Mouse (Mus musculus): ENCODE data around the gene Dnm3. TPM values are rescaled to one million over a fixed set of nuclear protein-coding genes. Genes with fewer than 3 reads are reported as not detected.

Gene Dnm3
- polyA plus RNA-seq, 1 experiment from 2014 or later, result 1.1 TPM

DNA sequence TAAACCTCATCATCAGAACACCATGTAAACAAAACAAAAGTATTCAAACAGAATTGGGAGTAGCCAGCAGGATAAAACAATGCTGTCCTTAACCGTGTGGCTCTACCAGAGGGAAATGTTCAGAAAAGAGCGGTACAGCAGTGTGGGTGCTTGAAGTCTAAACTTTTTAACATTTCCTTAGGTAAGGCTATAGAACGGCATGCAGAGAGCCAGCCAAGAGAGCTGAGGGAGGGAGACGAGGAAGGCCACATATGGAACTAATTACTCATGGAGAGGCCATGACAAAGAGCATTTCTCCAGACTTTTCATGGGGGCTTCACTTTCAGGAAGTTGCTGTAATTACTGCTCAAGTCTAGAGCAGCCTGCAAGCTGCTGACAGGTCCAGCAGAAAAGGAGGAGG, 261.2 kb downstream of the Dnm3 start:
- WGBS (ENCODE audit: insufficient replicate concordance), result 45% methylated on average over 4 of the region's 4 CpGs
- Histone ChIP-seq H3K4me2 (no peak overlapping the region), H3K36me3 (no peaks in the 10 kb centered on the region), H3K9me3 (replicated peaks) (no peaks in the 10 kb centered on the region), H3K27ac (peak overlapping the region; percentile 36), H3K4me1 (no peaks in the 10 kb centered on the region), H3K27me3 (replicated peaks) (no peaks in the 10 kb centered on the region), H3K4me3 (no peak overlapping the region), H3K9ac (no peak overlapping the region)
- ATAC-seq, result no peak

DNA sequence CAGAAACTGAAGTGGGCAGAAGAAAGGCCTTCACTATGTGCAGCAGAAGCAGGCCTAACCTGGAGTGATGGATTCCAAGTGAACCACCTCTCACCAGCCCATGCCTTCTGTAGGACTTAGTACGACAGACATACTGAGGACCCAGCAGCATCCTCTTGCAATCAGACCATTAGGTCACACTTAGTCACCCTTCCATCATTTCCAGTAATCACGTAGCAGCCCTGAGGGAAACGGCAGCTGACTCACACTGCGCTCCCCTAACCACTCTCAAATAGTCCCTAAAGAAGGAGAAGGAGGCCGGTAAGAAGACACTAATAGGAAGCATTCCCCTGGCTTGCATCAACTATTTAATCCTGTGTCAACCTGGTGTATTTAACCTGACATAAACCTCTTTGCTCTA, 262.1 kb downstream of the Dnm3 start:
- no peak overlapping the region for H3K4me2 ChIP-seq
- WGBS (ENCODE audit: insufficient replicate concordance), result 63% methylated on average over 5 of the region's 5 CpGs
- H3K36me3 ChIP-seq, result no peaks in the 10 kb centered on the region
- no peak overlapping the region for H3K27ac ChIP-seq
- ATAC-seq, result no peak
- no peaks in the 10 kb centered on the region for H3K27me3 ChIP-seq (replicated peaks)
- no peak overlapping the region for H3K9ac ChIP-seq
- no peaks in the 10 kb centered on the region for H3K4me1 ChIP-seq
- no peaks in the 10 kb centered on the region for H3K9me3 ChIP-seq (replicated peaks)
- no peak overlapping the region for H3K4me3 ChIP-seq

DNA sequence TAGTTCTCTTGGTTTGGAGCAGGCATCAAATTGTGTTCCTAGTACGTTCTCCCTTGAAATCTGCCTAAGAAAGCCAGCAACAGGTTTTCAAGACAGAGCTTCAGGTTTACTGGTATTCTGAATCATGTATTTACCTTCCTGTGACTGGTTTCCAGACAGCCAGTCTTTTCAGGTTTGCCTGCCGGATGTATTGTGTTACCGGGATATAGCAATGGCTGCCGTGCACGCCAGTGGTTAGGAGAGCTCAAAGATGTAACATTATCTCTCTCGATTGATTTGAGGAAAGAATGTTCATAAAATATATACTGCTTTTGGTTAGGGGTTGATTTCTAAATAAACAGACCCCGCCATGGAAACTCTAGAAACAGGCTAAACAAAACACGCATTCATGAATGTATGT, 264.8 kb downstream of the Dnm3 start:
- H3K4me1 ChIP-seq, result 0 out of 2 replicates have a peak, but pooled peaks cover 4% of the 10 kb centered on the region
- no peak for ATAC-seq
- no peaks in the 10 kb centered on the region for H3K36me3 ChIP-seq
- no peak overlapping the region for H3K4me3 ChIP-seq
- 80% methylated on average over 8 of the region's 8 CpGs for WGBS (ENCODE audit: insufficient replicate concordance)
- no peak overlapping the region for H3K9ac ChIP-seq
- H3K9me3 ChIP-seq (replicated peaks), result no peaks in the 10 kb centered on the region
- no peaks in the 10 kb centered on the region for H3K27me3 ChIP-seq (replicated peaks)
- H3K4me2 ChIP-seq, result no peak overlapping the region
- H3K27ac ChIP-seq, result no peak overlapping the region

DNA sequence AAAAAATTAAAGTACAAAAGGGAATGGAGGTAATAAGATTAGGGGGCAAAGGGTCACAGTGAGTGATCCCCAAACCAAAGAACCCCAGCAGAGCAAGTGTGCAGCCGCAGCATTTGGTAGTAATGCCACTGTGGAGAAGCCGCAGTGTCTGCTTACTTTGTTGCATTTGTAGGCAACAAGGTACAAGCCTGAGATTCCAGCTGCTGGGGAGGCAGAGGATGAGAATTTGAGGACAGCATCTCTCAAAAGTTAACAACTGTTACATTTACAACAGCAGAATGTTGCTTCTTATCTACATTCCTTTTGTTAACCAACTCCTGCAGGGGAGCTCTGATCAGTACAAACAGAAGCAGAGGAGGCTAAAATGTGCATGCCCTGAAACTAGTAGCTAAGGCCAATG, 267.3 kb downstream of the Dnm3 start:
- ATAC-seq, result no peak
- WGBS (ENCODE audit: insufficient replicate concordance), result 72% methylated on average over 2 of the region's 2 CpGs
- Histone ChIP-seq H3K27ac (no peak overlapping the region), H3K9me3 (replicated peaks) (no peaks in the 10 kb centered on the region), H3K36me3 (no peaks in the 10 kb centered on the region), H3K27me3 (replicated peaks) (no peaks in the 10 kb centered on the region), H3K4me2 (no peak overlapping the region), H3K9ac (no peak overlapping the region), H3K4me3 (no peak overlapping the region), H3K4me1 (0 out of 2 replicates have a peak, but pooled peaks cover 4% of the 10 kb centered on the region)

DNA sequence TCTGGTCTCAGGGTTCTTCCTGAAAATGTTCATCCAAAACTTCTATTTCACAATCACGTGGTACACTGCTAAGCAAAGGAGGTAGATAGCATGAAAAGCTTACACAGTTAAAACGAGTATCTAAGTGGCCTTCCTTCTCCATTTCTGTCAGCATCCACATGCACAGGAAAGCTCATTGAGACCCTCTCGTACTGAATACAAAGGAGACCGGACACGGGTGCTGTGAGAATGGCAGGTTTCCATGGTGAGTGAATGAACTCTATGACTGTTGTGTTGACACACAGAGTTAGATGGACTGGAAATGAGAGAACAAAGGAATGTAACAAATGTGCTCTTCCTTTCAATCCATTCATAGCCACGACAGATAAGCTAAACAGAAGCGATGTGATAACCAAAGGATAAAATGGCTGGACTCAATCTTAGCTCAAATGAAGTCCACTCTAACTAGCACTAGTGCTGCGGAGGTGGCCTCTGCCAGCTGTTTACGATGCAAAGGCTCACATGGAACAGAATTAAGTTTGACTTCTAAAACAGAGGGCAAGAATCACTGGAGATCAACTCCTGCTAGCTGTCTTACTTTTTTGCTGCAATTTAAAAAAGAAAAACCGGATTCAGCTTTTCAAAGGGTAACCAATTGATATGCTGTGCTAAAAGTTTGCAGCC, 268.2 kb downstream of the Dnm3 start:
- Histone ChIP-seq H3K27ac (no peak overlapping the region), H3K4me2 (no peak overlapping the region), H3K36me3 (no peaks in the 10 kb centered on the region), H3K9ac (no peak overlapping the region), H3K4me1 (0 out of 2 replicates have a peak, but pooled peaks cover 4% of the 10 kb centered on the region), H3K27me3 (replicated peaks) (no peaks in the 10 kb centered on the region), H3K4me3 (no peak overlapping the region), H3K9me3 (replicated peaks) (no peaks in the 10 kb centered on the region)
- no peak for ATAC-seq
- WGBS (ENCODE audit: insufficient replicate concordance), result 58% methylated on average over 10 of the region's 10 CpGs

DNA sequence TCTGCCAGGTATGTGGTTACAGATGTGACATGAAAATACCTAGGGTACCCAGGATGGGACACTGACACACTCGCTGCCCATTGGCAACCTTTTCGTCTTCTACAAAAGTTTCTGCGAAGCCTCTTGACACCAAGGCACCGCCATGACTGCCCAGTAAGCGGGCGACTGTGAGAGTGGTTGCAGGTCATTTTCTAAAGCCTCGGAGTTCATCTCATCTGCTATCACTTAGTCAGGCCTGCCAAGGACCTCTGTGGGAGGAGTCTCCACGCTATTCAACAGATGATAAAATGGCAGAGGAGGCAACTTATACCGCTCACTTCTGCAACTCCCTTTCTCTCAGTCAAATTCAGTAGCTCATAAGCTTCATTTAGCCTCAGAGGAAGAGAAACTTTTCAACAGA, 268.8 kb downstream of the Dnm3 start:
- ATAC-seq, result no peak
- H3K9me3 ChIP-seq (replicated peaks), result no peaks in the 10 kb centered on the region
- no peak overlapping the region for H3K4me3 ChIP-seq
- H3K4me2 ChIP-seq, result no peak overlapping the region
- no peaks in the 10 kb centered on the region for H3K36me3 ChIP-seq
- WGBS (ENCODE audit: insufficient replicate concordance), result 75% methylated on average over 9 of the region's 9 CpGs
- no peak overlapping the region for H3K9ac ChIP-seq
- H3K27me3 ChIP-seq (replicated peaks), result no peaks in the 10 kb centered on the region
- no peak overlapping the region for H3K27ac ChIP-seq
- H3K4me1 ChIP-seq, result 0 out of 2 replicates have a peak, but pooled peaks cover 4% of the 10 kb centered on the region

DNA sequence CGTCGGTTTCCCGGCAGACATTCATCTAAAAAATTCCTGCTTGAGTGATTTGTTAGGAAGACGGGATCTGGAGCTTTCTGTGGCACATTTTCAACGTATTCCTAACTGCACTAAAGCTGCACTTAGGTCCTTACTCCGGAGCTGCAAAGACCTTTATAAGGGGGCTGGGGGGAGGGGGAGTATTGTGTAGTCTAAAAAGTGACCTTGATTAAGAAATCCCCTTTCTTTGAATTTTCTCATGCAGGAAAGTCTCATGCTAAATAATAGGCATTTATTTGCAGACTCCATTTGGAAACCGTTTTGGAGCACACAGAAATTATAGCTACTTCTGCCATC, 270.2 kb downstream of the Dnm3 start:
- Histone ChIP-seq H3K9ac (no peak overlapping the region), H3K27ac (no peak overlapping the region), H3K4me1 (0 out of 2 replicates have a peak, but pooled peaks cover 4% of the 10 kb centered on the region), H3K36me3 (no peaks in the 10 kb centered on the region), H3K4me3 (no peak overlapping the region), H3K27me3 (replicated peaks) (no peaks in the 10 kb centered on the region), H3K4me2 (peak overlapping the region; percentile 29), H3K9me3 (replicated peaks) (no peaks in the 10 kb centered on the region)
- 24% methylated on average over 7 of the region's 7 CpGs for WGBS (ENCODE audit: insufficient replicate concordance)
- no peak for ATAC-seq

DNA sequence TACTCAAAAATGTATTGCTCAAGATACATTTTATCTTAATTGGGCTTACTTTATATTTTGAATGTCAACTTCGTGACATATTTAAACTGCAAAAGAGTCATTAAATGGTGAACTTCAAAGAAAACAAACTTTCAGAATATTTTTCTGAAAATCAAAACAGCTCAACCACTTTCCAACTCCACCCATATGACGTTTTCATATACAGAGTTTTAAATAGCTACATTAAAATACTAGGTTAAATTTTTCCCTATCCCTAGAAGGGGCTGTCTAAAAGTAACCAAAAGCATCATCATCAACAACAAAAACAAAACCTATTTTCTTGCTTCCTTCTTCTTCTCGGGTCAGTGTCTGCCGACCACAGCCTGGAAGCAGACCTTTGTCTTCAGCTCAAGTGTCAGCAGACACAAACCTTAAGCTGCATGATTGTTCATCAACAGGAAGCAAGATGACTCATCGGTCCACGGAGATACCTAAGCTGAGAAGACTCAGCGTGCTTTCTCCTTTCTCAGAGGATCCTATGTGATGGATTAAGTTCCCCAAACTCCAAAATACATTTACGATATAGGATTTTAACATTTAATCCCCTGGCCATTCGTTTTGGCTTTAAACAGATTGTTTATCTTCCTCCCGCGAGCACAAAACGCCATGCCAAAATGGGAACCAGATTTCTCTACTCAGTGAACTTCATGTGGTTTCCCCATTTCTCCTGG, 270.7 kb downstream of the Dnm3 start:
- Histone ChIP-seq H3K27ac (no peak overlapping the region), H3K27me3 (replicated peaks) (no peaks in the 10 kb centered on the region), H3K4me2 (peak overlapping the region; percentile 29), H3K4me1 (0 out of 2 replicates have a peak, but pooled peaks cover 4% of the 10 kb centered on the region), H3K9me3 (replicated peaks) (no peaks in the 10 kb centered on the region), H3K4me3 (no peak overlapping the region), H3K36me3 (no peaks in the 10 kb centered on the region), H3K9ac (no peak overlapping the region)
- WGBS (ENCODE audit: insufficient replicate concordance), result 15% methylated on average over 12 of the region's 12 CpGs
- ATAC-seq, result no peak

DNA sequence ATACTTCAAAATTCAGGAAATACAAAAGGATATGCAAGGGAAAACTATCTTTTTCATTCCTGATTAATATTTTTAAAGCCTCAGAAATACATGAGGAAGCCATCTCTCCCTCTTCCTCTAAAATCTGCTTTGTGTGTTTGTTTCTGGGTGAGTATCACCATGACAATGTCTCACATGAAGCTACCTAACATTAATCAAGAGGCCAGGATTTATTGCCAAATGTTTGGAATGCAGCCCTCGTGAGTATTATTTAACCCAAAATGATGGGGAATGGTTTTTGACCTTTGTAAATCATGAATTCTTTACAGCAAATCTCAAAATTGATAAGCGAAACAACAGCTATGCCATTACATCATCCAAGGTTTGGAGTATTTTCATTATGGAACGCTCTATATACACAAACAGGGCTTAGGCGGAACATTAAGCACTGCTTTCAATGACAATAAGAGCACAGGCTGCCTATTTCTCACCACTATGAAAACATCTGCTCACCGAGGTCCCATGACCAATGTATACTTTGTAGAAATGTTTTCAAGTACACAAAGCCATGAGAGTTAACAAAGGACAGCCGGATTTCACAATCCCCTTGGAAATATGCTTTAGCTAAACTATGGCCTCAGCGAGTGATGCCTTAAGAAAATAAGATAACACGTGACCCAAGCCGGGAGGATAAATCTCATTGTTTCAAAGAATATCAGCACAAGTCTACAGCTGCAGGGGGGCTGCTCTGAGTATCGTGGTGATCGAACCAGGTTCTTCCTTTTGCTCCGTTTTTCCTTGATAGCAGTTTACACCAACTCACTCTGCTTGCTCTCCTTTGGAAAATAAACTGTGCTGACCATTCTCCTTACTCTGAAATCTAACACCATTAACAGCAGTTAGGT, 275.1 kb downstream of the Dnm3 start:
- H3K4me1 ChIP-seq, result no peaks in the 10 kb centered on the region
- H3K9ac ChIP-seq, result no peak overlapping the region
- no peaks in the 10 kb centered on the region for H3K27me3 ChIP-seq (replicated peaks)
- no peaks in the 10 kb centered on the region for H3K36me3 ChIP-seq
- no peak overlapping the region for H3K27ac ChIP-seq
- whole genome bisulfite sequencing (ENCODE audit: insufficient replicate concordance), result 60% methylated on average over 12 of the region's 12 CpGs
- no peak overlapping the region for H3K4me2 ChIP-seq
- no peak for ATAC-seq
- no peak overlapping the region for H3K4me3 ChIP-seq
- H3K9me3 ChIP-seq (replicated peaks), result no peaks in the 10 kb centered on the region

DNA sequence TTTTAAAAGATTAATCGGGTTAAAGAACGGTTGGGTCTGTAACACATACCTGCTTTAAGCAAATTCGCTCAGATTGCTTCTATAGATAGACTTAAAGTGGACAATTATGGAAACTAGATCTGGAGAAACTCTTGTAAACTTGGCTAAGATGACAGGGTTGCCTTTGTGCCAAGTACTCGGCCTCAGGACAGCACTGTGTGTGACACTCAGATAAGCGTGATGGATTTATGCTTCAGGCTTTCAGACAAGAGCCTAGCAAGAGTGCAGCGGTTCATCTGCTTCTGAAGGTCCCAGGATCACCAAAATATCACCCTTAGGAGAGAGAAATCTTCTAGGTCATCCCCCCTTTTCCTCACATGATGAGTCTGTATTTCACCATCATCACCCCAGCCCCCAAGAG, 277.4 kb downstream of the Dnm3 start:
- Histone ChIP-seq H3K27me3 (replicated peaks) (no peaks in the 10 kb centered on the region), H3K36me3 (no peaks in the 10 kb centered on the region), H3K4me2 (no peak overlapping the region), H3K9ac (no peak overlapping the region), H3K9me3 (replicated peaks) (no peaks in the 10 kb centered on the region), H3K27ac (no peak overlapping the region), H3K4me3 (no peak overlapping the region), H3K4me1 (no peaks in the 10 kb centered on the region)
- 61% methylated on average over 6 of the region's 6 CpGs for WGBS (ENCODE audit: insufficient replicate concordance)
- ATAC-seq, result no peak

DNA sequence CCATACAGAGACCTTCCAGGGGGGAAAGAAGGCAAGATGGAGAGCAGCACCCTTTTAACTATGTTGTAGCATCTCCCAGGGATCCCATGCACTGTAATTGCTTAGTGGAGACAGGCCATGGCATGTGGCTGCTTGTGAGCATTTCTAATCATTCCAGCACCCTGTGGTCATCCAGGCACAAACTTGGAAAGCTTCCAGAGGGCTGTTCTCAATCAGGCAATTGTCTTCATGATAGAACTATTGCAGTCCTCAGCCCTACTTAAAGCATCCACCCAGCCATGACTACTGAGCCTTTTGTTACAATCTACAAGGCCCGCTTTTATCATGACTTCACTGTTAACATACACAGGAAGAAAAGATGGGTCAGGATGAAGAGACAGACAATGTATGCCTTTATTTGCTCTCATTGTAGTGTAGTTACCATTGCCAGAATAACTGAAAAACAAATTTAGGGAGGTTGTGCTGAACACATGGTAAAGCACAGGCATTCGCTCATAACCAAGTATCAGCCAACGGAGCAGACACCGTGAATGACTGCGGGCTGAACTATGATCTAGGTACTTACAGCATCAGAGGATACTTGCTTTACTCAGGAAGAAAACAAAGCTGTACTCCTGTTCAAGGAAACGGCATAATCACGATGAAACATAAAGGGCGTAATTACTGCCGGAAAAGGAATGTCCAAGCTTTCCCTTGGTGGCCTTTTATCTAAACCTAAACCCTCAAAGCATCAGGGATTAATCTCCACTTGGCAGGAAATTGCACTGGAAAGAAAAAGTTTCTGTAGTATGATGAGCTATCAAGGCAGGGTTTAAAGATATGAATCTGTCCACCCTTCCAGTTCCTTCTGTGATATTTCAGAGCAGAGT, 280.8 kb downstream of the Dnm3 start:
- WGBS (ENCODE audit: insufficient replicate concordance), result 73% methylated on average over 9 of the region's 9 CpGs
- Histone ChIP-seq H3K9me3 (replicated peaks) (no peaks in the 10 kb centered on the region), H3K9ac (no peak overlapping the region), H3K27me3 (replicated peaks) (no peaks in the 10 kb centered on the region), H3K36me3 (no peaks in the 10 kb centered on the region), H3K27ac (no peak overlapping the region), H3K4me2 (no peak overlapping the region), H3K4me1 (no peaks in the 10 kb centered on the region), H3K4me3 (no peak overlapping the region)
- no peak for ATAC-seq
